Mouse (Mus musculus): Measurements from ENCODE around the gene Dbnl. TPM values are rescaled to one million over a fixed set of nuclear protein-coding genes. Genes with fewer than 3 reads are reported as not detected.

The Dbnl gene
- total and polyA plus RNA-seq, 3 experiments, result 25.6 to 29.2 (median 25.7) TPM

DNA sequence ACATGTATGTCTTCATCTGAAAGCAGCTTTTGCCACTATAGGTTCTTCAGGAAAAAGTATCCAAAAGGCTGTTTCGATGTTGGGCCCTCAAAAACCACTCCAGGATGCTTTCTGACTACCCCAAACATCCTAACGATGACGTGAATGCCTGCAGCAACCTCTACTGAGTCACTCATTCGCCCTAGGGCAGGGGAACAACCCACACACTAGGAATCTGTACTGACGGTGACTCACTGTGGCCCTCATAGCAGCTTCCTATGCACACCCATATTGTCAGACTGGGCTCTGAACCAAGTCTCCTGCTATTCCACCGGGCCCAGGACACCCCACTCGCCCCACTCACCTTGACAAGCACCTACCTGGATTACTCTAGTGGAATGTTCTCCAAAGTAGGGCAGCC lies 46.8 kb downstream of the Dbnl start:
- Histone ChIP-seq H3K9ac (ENCODE audit: low read depth, low read length) (no peak overlapping the region), H3K27ac (no peak overlapping the region), H3K79me2 (replicated peaks; ENCODE audit: control insufficient read depth, insufficient read depth, low read length) (no peaks in the 10 kb centered on the region), H3K4me1 (ENCODE audit: control insufficient read depth, insufficient read depth, low read length) (peaks cover 2% of the 10 kb centered on the region; the same call in 1 of the 2 replicates), H3K4me3 (no peak overlapping the region), H3K36me3 (ENCODE audit: control insufficient read depth, insufficient read depth, low read length) (no peaks in the 10 kb centered on the region), H3K27me3 (ENCODE audit: control insufficient read depth, insufficient read depth, low read length) (no peaks in the 10 kb centered on the region)
- 81% methylated on average over 7 of the region's 7 CpGs for WGBS
- no peak for DNase-seq
- TF ChIP-seq CTCF (IDR thresholded peaks at IDR 0.05) (no peak), POLR2A (IDR thresholded peaks at IDR 0.05; ENCODE audit: insufficient read depth, low read depth, low read length) (no peak), EP300 (IDR thresholded peaks at IDR 0.05; ENCODE audit: insufficient read depth, low read depth, low read length) (no peak)
- intact Hi-C loops (cut with DNase I), result no loop called here

DNA sequence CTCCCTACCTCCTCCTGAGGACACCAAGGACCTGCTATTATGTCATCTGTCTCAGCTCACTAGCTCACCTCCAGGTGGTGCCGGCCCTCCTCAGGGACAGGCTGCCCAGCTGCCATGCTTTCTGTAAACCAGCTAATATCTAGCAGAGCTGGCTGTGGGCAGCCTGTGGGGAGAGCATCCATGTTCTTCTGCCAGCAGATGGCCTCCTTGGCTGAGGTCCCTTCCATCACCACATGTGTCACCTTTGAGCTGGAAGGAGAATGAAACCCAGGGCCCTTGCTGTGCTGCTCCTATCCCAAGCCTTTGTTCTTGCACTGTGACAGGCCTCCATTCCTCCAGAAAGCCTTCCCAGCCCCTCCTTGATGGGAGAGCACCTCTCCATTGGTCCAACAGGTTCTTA lies 47.8 kb downstream of the Dbnl start:
- no peak for DNase-seq
- intact Hi-C loops (cut with DNase I), result loop anchor here (2.0 kb wide), 2 partner anchors 43 to 47 kb away; partner anchors contain the start of genes Dbnl and Pold2
- Histone ChIP-seq H3K27me3 (ENCODE audit: control insufficient read depth, insufficient read depth, low read length) (no peaks in the 10 kb centered on the region), H3K9ac (ENCODE audit: low read depth, low read length) (no peak overlapping the region), H3K4me3 (no peak overlapping the region), H3K79me2 (replicated peaks; ENCODE audit: control insufficient read depth, insufficient read depth, low read length) (no peaks in the 10 kb centered on the region), H3K4me1 (ENCODE audit: control insufficient read depth, insufficient read depth, low read length) (peaks cover 2% of the 10 kb centered on the region; the same call in 1 of the 2 replicates), H3K36me3 (ENCODE audit: control insufficient read depth, insufficient read depth, low read length) (no peaks in the 10 kb centered on the region), H3K27ac (no peak overlapping the region)
- 74% methylated on average over 1 of the region's 1 CpGs for WGBS
- TF ChIP-seq CTCF (IDR thresholded peaks at IDR 0.05) (peak; percentile 34), EP300 (IDR thresholded peaks at IDR 0.05; ENCODE audit: insufficient read depth, low read depth, low read length) (no peak)

DNA sequence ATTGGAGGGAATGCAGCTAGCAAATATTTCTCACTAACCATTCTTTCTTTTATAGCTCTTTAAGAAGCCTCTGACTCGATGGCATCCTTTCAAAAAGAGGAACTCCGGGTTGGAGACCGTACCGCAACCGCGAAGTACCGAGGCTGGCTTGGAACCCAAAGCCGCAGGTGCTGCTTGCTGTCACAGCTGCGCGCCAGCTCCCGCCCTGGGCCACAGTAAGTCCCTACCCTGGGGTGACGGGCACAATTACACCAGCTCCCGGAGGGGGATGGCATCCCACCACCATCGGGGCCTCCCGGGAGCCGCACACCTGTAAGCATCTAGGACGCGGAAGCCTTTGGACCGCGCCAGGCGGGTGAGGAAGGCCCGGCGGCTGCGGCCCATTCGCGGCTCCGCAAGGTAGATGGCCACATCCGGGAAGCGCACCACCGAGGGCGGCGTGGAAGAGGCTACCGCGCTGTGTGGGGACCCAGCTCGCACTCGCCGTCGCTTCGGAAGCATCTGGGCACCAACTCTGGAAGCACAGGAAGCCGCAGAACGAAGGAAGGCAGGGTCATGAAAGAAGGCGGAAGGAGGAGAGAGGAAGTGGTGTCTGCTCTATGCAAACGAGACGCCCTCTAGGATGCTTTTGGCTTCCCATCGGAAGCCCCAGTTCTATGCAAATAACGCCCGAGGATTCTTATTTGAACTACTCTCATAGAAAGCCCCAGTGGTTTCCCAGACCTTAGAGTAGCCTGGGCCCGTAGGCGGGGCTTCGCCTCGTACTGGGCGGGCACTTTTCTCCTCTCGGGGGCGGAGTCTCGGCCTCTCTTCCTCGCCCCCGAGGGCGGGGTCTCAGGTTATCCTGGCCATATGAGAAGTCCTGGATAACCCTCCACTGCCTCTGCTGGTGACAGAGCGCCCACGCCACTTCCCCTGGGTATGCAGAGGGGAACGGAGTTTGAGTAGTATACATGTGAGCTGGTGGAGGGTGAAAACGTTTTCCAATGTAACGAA lies 49.3 kb downstream of the Dbnl start, which contains the start of gene Polm:
TSS of gene Polm (minus strand) at position 766 of the 996 bp plus-strand sequence.
- H3K27me3 ChIP-seq (ENCODE audit: control insufficient read depth, insufficient read depth, low read length), result no peaks in the 10 kb centered on the region
- H3K4me3 ChIP-seq, result peak within 1 kb of the TSS; percentile 74
- no peaks in the 10 kb centered on the region for H3K36me3 ChIP-seq (ENCODE audit: control insufficient read depth, insufficient read depth, low read length)
- H3K9ac ChIP-seq (ENCODE audit: low read depth, low read length), result peak within 1 kb of the TSS; percentile 80
- WGBS, result under 1% methylated on average over 63 of the region's 63 CpGs
- TF ChIP-seq CTCF (IDR thresholded peaks at IDR 0.05) (peak; percentile 90), POLR2A (IDR thresholded peaks at IDR 0.05; ENCODE audit: insufficient read depth, low read depth, low read length) (no peak; the same call in none of the 2 replicates), EP300 (IDR thresholded peaks at IDR 0.05; ENCODE audit: insufficient read depth, low read depth, low read length) (0 out of 2 replicates have a peak, but pooled peaks have one; percentile 16)
- no peaks in the 10 kb centered on the region for H3K79me2 ChIP-seq (replicated peaks; ENCODE audit: control insufficient read depth, insufficient read depth, low read length)
- peak; percentile 94 to 95 for DNase-seq
- H3K4me1 ChIP-seq (ENCODE audit: control insufficient read depth, insufficient read depth, low read length), result peaks cover 2% of the 10 kb centered on the region; the same call in 1 of the 2 replicates
- peak within 1 kb of the TSS; percentile 74 for H3K27ac ChIP-seq
- intact Hi-C loops (cut with DNase I), result loop anchor here (2.0 kb wide), 2 partner anchors 41 to 49 kb away; partner anchors contain the start of genes Dbnl and Pold2

DNA sequence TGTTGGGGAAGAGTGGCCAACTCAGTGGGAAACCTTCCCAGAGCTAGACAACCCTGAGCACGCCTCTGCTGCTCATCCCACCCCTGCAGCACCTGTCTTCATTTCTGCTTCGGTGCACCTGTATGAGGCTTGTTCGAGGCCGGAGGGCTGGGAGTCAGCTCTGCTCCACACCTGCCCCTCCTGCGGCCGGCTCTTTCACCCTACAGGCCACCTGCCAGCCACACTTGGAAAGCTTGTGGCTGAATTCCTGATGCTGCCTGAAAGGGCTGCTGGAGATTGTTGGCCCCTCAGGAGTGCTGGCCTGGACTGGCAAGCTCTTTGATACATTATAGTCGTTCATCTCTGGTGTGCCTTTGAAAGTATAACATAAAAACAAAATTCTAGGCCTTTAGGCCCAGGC lies 52.1 kb downstream of the Dbnl start:
- no peaks in the 10 kb centered on the region for H3K79me2 ChIP-seq (replicated peaks; ENCODE audit: control insufficient read depth, insufficient read depth, low read length)
- no peak for TF ChIP-seq EP300 (IDR thresholded peaks at IDR 0.05; ENCODE audit: insufficient read depth, low read depth, low read length)
- no peak for TF ChIP-seq CTCF (IDR thresholded peaks at IDR 0.05)
- TF ChIP-seq POLR2A (IDR thresholded peaks at IDR 0.05; ENCODE audit: insufficient read depth, low read depth, low read length), result no peak
- no peak overlapping the region for H3K27ac ChIP-seq
- WGBS, result 82% methylated on average over 7 of the region's 7 CpGs
- no peak overlapping the region for H3K9ac ChIP-seq (ENCODE audit: low read depth, low read length)
- H3K36me3 ChIP-seq (ENCODE audit: control insufficient read depth, insufficient read depth, low read length), result no peaks in the 10 kb centered on the region
- H3K4me3 ChIP-seq, result no peak overlapping the region
- peaks cover 2% of the 10 kb centered on the region; the same call in 1 of the 2 replicates for H3K4me1 ChIP-seq (ENCODE audit: control insufficient read depth, insufficient read depth, low read length)
- intact Hi-C loops (cut with DNase I), result no loop called here
- no peaks in the 10 kb centered on the region for H3K27me3 ChIP-seq (ENCODE audit: control insufficient read depth, insufficient read depth, low read length)
- peak in 1 of 2 experiments; percentile 13 for DNase-seq

DNA sequence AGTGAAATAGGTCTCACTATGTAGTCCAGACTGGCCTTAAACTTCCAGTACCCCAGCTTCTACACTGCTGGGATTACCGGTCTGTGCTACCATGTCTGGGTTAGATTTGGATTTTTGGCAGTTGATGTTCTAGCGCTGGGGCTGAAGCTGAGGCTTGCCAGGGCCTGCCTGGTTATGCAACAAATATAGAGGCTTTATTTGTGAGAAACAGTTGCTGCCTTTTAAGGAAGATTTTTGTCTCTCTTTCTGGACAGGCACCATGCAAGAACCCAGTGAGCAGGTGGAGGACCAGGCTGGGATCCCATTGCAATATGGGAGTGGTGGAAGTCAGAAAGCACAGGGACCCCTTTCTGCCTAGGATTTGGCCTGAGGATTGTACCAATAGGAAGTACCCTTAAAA lies 53.5 kb downstream of the Dbnl start:
- DNase-seq, result no peak
- Histone ChIP-seq H3K4me3 (no peak overlapping the region), H3K79me2 (replicated peaks; ENCODE audit: control insufficient read depth, insufficient read depth, low read length) (no peaks in the 10 kb centered on the region), H3K27me3 (ENCODE audit: control insufficient read depth, insufficient read depth, low read length) (no peaks in the 10 kb centered on the region), H3K9ac (ENCODE audit: low read depth, low read length) (no peak overlapping the region), H3K4me1 (ENCODE audit: control insufficient read depth, insufficient read depth, low read length) (peaks cover 3% of the 10 kb centered on the region), H3K27ac (no peak overlapping the region), H3K36me3 (ENCODE audit: control insufficient read depth, insufficient read depth, low read length) (no peaks in the 10 kb centered on the region)
- 89% methylated on average over 2 of the region's 2 CpGs for WGBS
- TF ChIP-seq CTCF (IDR thresholded peaks at IDR 0.05) (no peak), POLR2A (IDR thresholded peaks at IDR 0.05; ENCODE audit: insufficient read depth, low read depth, low read length) (no peak), EP300 (IDR thresholded peaks at IDR 0.05; ENCODE audit: insufficient read depth, low read depth, low read length) (no peak)
- intact Hi-C loops (cut with DNase I), result no loop called here

DNA sequence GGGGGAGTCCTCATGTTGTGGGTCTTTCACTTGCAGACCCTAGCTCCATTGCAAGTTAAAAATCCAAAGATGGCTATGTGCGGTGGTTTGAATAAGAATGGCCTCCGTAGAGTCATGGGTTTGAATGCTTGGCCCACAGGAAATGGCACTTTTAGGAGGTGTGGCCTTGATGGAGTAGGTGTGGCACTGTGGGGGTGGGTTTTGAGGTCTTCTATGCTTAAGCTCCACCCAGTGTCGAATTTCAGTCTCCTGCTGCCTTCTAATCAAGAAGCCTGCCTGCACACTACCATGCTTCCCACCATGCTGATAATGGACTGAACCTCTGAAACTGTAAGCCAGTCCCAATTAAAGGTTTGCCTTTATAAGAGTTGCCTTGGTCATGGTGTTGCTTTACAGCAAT lies 54.8 kb downstream of the Dbnl start:
- Histone ChIP-seq H3K27me3 (ENCODE audit: control insufficient read depth, insufficient read depth, low read length) (no peaks in the 10 kb centered on the region), H3K79me2 (replicated peaks; ENCODE audit: control insufficient read depth, insufficient read depth, low read length) (no peaks in the 10 kb centered on the region), H3K9ac (ENCODE audit: low read depth, low read length) (no peak overlapping the region), H3K4me1 (ENCODE audit: control insufficient read depth, insufficient read depth, low read length) (peaks cover 5% of the 10 kb centered on the region), H3K36me3 (ENCODE audit: control insufficient read depth, insufficient read depth, low read length) (no peaks in the 10 kb centered on the region), H3K27ac (no peak overlapping the region), H3K4me3 (no peak overlapping the region)
- TF ChIP-seq EP300 (IDR thresholded peaks at IDR 0.05; ENCODE audit: insufficient read depth, low read depth, low read length) (no peak), POLR2A (IDR thresholded peaks at IDR 0.05; ENCODE audit: insufficient read depth, low read depth, low read length) (no peak), CTCF (IDR thresholded peaks at IDR 0.05) (no peak)
- DNase-seq, result no peak
- WGBS, result 74% methylated on average over 3 of the region's 3 CpGs
- intact Hi-C loops (cut with DNase I), result no loop called here
